Mouse (Mus musculus) intestine, embryonic 16.5 days (tissue): ENCODE measurements around the gene Robo1. TPM values are rescaled to one million over a fixed set of nuclear protein-coding genes. Genes with fewer than 3 reads are reported as not detected.

Experiments
- ATAC-seq: fragments of 200-750 bp; cut with Nextera tagmentation; 2 replicates; pipeline ENCODE4 v1.8.0; 2017; ENCODE audit warnings: moderate TSS enrichment, moderate library complexity
- H3K27ac ChIP-seq: fragments of 300-500 bp; sonication (generic); 2 replicates; pipeline ENCODE4 v1.5.1; 2014; ENCODE audit warnings: mild to moderate bottlenecking, low read length
- H3K27me3 ChIP-seq: fragments of 300-500 bp; sonication (generic); replicated peaks from 2 replicates; pipeline ENCODE4 v1.6.1; 2014; ENCODE audit warnings: low read length, control low read depth, mixed read lengths; ENCODE audit not compliant: control insufficient read depth, insufficient read depth
- H3K36me3 ChIP-seq: fragments of 300-500 bp; sonication (generic); 2 replicates; pipeline ENCODE4 v1.6.1; 2014; ENCODE audit warnings: low read length, control low read depth; ENCODE audit not compliant: control insufficient read depth, insufficient read depth
- H3K4me1 ChIP-seq: fragments of 300-500 bp; sonication (generic); 2 replicates; pipeline ENCODE4 v1.6.1; 2014; ENCODE audit warnings: low read length, control low read depth, mixed read lengths; ENCODE audit not compliant: control insufficient read depth, insufficient read depth
- H3K4me2 ChIP-seq: fragments of 300-500 bp; sonication (generic); 2 replicates; pipeline ENCODE4 v1.6.1; 2014; ENCODE audit warnings: low read depth, low read length, control low read depth
- H3K4me3 ChIP-seq: fragments of 300-500 bp; sonication (generic); 2 replicates; pipeline ENCODE4 v1.5.1; 2014; ENCODE audit warnings: mild to moderate bottlenecking, low read length
- H3K9ac ChIP-seq: fragments of 300-500 bp; sonication (generic); 2 replicates; pipeline ENCODE4 v1.6.1; 2014; ENCODE audit warnings: low read depth, low read length
- H3K9me3 ChIP-seq: fragments of 300-500 bp; sonication (generic); 2 replicates; pipeline ENCODE4 v1.6.1; 2016; ENCODE audit warnings: low read length, control low read depth; ENCODE audit not compliant: control insufficient read depth
- WGBS: fragments of 180-500 bp; shearing (Covaris S2); extraction: QIAGEN DNeasy Blood & Tissue Kit; methylation state at CpG from one replicate; pipeline ENCODE4 v1.1.7; 2014; 5-methylcytosine and 5-hydroxymethylcytosine counted together
- polyA plus RNA-seq: library from polyadenylated mRNA; unstranded; fragments of >200 nt; fragmentation: Nextera tagmentation; extraction: Ambion mirVana; gene quantifications from 2 replicates; pipeline ENCODE4 v1.2.1, GENCODE M21; 2015

Robo1 gene
- polyA plus RNA-seq, 1 experiment from 2014 or later: 10.9 TPM

- Histone ChIP-seq H3K4me3 (no peak overlapping the region), H3K9ac (no peak overlapping the region), H3K4me2 (no peak overlapping the region), H3K27me3 (no peaks in the 10 kb centered on the region), H3K9me3 (no peaks in the 10 kb centered on the region), H3K36me3 (no peaks in the 10 kb centered on the region), H3K4me1 (peaks cover 2% of the 10 kb centered on the region; the same call in 1 of the 2 replicates), H3K27ac (no peak overlapping the region)
- 39% methylated on average over 9 of the region's 9 CpGs for WGBS
- ATAC-seq: no peak
Measured at GRCm38 (mm10) chr16:72778520-72778919, 470.4 kb downstream of the Robo1 start.

DNA sequence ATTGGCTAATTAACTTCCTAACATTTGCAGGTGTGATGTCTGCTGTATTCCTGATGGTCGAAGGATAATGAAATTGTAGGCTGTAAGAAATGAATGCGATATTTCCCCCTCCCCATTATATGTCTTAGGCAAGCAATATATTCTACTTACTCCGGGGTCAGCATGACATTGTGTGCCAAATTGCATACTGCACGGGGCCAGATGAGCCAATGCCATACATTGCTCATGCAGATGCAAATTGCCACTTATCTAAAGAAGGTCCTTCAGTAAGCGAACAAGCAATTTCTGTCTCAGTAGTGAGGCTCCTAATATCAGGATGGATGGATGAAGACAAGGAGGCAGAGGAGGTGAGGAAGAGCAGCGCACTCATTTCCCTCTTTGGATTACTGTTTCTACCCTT, 474.1 kb downstream of the Robo1 start:
- Histone ChIP-seq H3K4me2 (no peak overlapping the region), H3K4me3 (no peak overlapping the region), H3K27ac (no peak overlapping the region), H3K36me3 (no peaks in the 10 kb centered on the region), H3K9ac (no peak overlapping the region), H3K4me1 (peaks cover 2% of the 10 kb centered on the region; the same call in 1 of the 2 replicates), H3K9me3 (no peaks in the 10 kb centered on the region), H3K27me3 (no peaks in the 10 kb centered on the region)
- no peak for ATAC-seq
- 86% methylated on average over 6 of the region's 6 CpGs for WGBS

DNA sequence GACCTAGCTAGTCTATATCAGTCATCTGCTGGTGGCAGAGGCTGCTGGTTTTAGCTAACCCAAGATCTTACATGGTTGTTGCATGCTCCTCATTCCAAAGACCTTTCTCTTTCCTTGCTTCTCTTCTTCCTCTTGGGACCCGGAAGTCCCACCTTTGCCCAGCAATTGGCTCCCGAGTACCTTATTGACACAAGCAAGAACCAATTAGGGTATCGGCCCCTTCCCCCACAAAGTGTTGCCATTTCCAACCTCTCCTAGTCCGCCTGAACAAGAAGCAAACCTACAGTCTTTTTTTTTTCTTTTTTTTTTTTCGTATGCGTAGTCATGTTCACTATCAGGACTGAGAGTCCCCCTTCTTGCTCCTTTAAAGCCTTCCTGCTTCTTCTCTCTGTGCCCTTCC, 478.0 kb downstream of the Robo1 start:
- H3K4me3 ChIP-seq: no peak overlapping the region
- no peaks in the 10 kb centered on the region for H3K36me3 ChIP-seq
- no peaks in the 10 kb centered on the region for H3K4me1 ChIP-seq
- H3K27me3 ChIP-seq: no peaks in the 10 kb centered on the region
- no peaks in the 10 kb centered on the region for H3K9me3 ChIP-seq
- no peak for ATAC-seq
- no peak overlapping the region for H3K4me2 ChIP-seq
- WGBS: 90% methylated on average over 6 of the region's 6 CpGs
- no peak overlapping the region for H3K9ac ChIP-seq
- no peak overlapping the region for H3K27ac ChIP-seq

DNA sequence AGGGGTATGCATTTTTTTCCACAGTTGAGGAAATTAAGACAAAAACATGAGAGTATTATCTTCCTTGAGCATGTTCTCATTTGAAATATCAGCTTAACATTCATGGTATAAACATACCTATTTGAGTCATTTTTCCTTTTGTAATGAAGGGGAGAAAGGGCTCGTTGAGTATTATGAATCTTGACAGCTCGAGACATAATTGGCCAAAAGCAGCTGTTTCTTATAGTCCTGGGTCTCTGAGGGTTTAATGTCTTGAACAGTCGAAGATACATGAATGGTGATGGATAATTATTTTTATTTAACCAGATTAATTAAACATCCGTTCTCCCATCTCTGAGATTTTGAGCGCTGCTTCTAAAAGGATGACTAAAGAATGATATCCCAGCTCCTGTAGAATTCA, 478.5 kb downstream of the Robo1 start:
- H3K27me3 ChIP-seq: no peaks in the 10 kb centered on the region
- no peak overlapping the region for H3K9ac ChIP-seq
- H3K36me3 ChIP-seq: no peaks in the 10 kb centered on the region
- H3K4me2 ChIP-seq: no peak overlapping the region
- no peaks in the 10 kb centered on the region for H3K9me3 ChIP-seq
- ATAC-seq: no peak
- H3K4me1 ChIP-seq: no peaks in the 10 kb centered on the region
- no peak overlapping the region for H3K27ac ChIP-seq
- H3K4me3 ChIP-seq: no peak overlapping the region
- 59% methylated on average over 5 of the region's 5 CpGs for WGBS

- 67% methylated on average over 7 of the region's 7 CpGs for WGBS
- ATAC-seq: no peak
Measured at GRCm38 (mm10) chr16:72788017-72788416, 479.9 kb downstream of the Robo1 start.

DNA sequence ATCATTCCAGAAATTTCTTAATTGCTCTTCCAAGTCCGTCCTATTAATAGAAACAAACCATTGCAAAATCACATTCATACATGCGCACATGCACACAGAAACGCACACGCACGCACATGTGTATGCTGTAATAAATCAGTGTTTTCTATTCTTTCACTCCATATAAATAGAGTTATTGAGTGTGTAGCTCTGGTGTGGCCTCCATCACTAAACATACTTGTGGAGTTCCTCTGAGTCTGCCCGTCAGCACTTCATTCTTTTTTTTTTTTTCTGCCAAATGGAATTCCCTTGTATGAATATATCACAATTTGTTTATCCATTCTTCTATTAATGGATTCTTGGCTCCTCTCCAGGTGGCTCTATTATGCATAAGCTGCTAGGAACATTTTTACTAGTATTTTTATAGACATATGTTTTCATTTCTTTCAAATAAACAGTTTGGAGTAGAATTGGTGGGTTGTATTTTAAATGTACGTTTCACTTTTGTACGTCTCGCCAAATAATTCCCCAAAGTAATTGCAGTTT, 483.1 kb downstream of the Robo1 start:
- peaks cover 13% of the 10 kb centered on the region for H3K4me1 ChIP-seq
- WGBS: 61% methylated on average over 9 of the region's 9 CpGs
- no peak overlapping the region for H3K9ac ChIP-seq
- H3K4me2 ChIP-seq: no peak overlapping the region
- H3K9me3 ChIP-seq: no peaks in the 10 kb centered on the region
- ATAC-seq: no peak
- H3K27me3 ChIP-seq: no peaks in the 10 kb centered on the region
- no peak overlapping the region for H3K4me3 ChIP-seq
- H3K36me3 ChIP-seq: no peaks in the 10 kb centered on the region
- no peak overlapping the region for H3K27ac ChIP-seq

More at GRCm38 (mm10) chr16:72788017-72788416, 479.9 kb downstream of the Robo1 start:
- no peaks in the 10 kb centered on the region for H3K4me1 ChIP-seq
- no peaks in the 10 kb centered on the region for H3K36me3 ChIP-seq
- no peaks in the 10 kb centered on the region for H3K27me3 ChIP-seq
- H3K4me2 ChIP-seq: no peak overlapping the region
- no peaks in the 10 kb centered on the region for H3K9me3 ChIP-seq
- no peak overlapping the region for H3K27ac ChIP-seq
- no peak overlapping the region for H3K9ac ChIP-seq
- H3K4me3 ChIP-seq: no peak overlapping the region

DNA sequence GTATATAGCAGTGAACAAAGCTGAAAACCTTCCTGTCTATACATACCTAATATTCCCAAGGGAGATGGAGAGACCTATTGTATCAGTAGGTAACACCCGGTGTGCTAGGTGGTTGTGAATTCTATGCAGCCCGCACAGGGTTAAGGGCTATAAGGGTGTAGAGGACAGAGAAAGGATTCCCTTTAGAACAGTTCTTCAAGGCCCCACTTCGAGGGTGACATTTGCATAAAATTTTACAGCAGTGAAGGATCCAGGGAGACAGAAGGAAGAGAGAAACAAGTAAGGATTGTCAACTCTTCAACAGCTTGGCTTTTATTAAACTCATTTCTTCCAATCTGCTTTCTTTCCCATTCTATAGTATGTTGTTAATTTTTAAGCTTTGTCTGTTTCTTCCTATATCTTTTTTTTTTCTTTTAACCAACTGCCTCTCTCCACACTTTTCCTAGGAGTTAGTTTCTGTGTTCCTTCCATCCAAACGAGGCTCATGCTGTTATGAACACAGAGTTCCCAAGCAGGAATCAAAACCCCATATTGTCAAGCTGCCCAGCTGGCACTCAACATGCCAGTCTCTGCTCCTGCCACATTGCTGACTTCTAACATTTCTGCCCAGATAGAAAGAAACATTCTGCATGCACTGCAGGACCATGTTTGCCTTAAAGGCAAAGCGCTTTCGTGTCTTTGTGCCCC, 486.7 kb downstream of the Robo1 start:
- WGBS: 50% methylated on average over 6 of the region's 6 CpGs
- Histone ChIP-seq H3K9ac (no peak overlapping the region), H3K4me2 (no peak overlapping the region), H3K9me3 (no peaks in the 10 kb centered on the region), H3K27me3 (no peaks in the 10 kb centered on the region), H3K36me3 (no peaks in the 10 kb centered on the region), H3K4me3 (no peak overlapping the region), H3K4me1 (peaks cover 13% of the 10 kb centered on the region), H3K27ac (no peak overlapping the region)
- no peak for ATAC-seq

DNA sequence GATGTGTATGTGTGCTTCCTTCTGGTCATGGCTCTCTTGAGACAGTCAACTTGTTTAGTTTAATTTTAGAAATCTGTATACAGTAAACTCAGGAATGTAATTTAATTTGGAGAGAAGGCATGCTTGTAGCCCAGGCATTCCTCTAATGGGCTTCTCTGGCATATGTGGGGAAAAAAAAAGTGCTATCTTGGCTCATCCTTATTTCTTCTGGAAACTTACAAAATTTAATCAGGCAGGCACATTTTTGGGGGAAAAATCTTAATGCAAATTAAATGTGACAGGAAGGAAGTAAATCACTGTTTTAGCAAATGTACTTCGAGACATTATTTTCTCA, 487.2 kb downstream of the Robo1 start:
- Histone ChIP-seq H3K27me3 (no peaks in the 10 kb centered on the region), H3K36me3 (no peaks in the 10 kb centered on the region), H3K4me1 (peaks cover 13% of the 10 kb centered on the region), H3K9ac (no peak overlapping the region), H3K4me2 (no peak overlapping the region), H3K9me3 (no peaks in the 10 kb centered on the region), H3K27ac (no peak overlapping the region), H3K4me3 (no peak overlapping the region)
- 55% methylated on average over 1 of the region's 1 CpGs for WGBS
- ATAC-seq: no peak

DNA sequence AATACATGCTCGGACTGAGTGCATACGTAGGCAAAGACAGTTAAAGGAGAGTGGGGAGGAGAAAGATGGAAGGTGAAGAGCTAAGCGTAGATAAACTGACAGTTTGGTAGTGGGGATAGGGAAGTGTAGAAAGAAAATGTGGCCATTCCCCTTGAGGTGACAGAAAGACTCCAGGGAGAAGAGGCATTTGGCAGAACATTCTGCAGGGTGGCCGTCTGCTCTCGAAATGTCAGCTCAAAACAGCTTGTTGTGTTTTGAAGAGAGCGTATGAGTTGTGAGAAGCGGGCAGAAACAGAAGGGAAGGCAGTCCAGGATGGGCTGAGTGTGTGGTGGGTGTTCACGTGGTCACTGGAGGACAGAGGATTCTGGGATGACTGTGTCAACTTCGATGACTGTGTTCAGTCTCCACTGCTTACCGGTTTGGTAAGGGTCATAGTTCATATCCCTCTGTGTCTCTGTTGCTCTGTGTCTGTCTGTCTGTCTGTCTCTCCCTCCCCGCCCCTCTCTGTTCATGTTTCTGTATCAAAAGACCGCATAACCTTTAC, 490.4 kb downstream of the Robo1 start:
- Histone ChIP-seq H3K9ac (no peak overlapping the region), H3K9me3 (no peaks in the 10 kb centered on the region), H3K27me3 (no peaks in the 10 kb centered on the region), H3K4me2 (no peak overlapping the region), H3K36me3 (no peaks in the 10 kb centered on the region), H3K4me1 (peaks cover 13% of the 10 kb centered on the region), H3K27ac (no peak overlapping the region), H3K4me3 (no peak overlapping the region)
- 86% methylated on average over 12 of the region's 12 CpGs for WGBS
- no peak for ATAC-seq
